ENCODE assay signal across 19 mouse cellular contexts in genomic region chr1:162312621-162313020, GRCm38 (mm10).
DNase-seq lines count a peak whose midpoint lies in the region; ATAC-seq lines count a peak whose summit lies in the region.
"Had no signal": no experiment of that assay in that cellular context is flagged by ENCODE, and none has a peak within 500 bp of the region (broad histone marks: within the 10 kb centered on the region; RNA-seq: fewer than 3 reads in every experiment).

No protein-coding gene starts in this region.

- no peak overlapping the region for H3K4me2 ChIP-seq in midbrain, embryonic 11.5 days
- no peak overlapping the region for H3K4me2 ChIP-seq in embryonic facial prominence, embryonic 15.5 days (replicated peaks)
- no peak overlapping the region for H3K4me2 ChIP-seq in limb, embryonic 15.5 days

- WGBS in midbrain, embryonic 10.5 days: 89% methylated on average over 2 of the region's 2 CpGs
- WGBS in midbrain, embryonic 11.5 days: 85% methylated on average over 2 of the region's 2 CpGs
- WGBS in embryonic facial prominence, embryonic 15.5 days: 30% methylated on average over 2 of the region's 2 CpGs
- 57% methylated on average over 2 of the region's 2 CpGs for WGBS in limb, embryonic 15.5 days

- H3K4me1 ChIP-seq in midbrain, embryonic 10.5 days: peaks cover 19% of the 10 kb centered on the region; the same call in 1 of the 2 replicates
- no peaks in the 10 kb centered on the region; the same call in 1 of the 2 replicates for H3K4me1 ChIP-seq in midbrain, embryonic 11.5 days (ENCODE audit: control insufficient read depth, insufficient read depth, low read length)
- H3K4me1 ChIP-seq in embryonic facial prominence, embryonic 15.5 days: peaks cover 21% of the 10 kb centered on the region
- H3K4me1 ChIP-seq in limb, embryonic 15.5 days: peaks cover 29% of the 10 kb centered on the region
- H3K4me1 ChIP-seq: heart, embryonic 15.5 days; hindbrain, embryonic 15.5 days had no signal

- H3K27me3 ChIP-seq in midbrain, embryonic 10.5 days (ENCODE audit: low read depth, poor library complexity, severe bottlenecking): no peaks in the 10 kb centered on the region
- H3K27me3 ChIP-seq in midbrain, embryonic 11.5 days (ENCODE audit: control insufficient read depth, insufficient read depth, low read length): no peaks in the 10 kb centered on the region
- no peaks in the 10 kb centered on the region for H3K27me3 ChIP-seq in embryonic facial prominence, embryonic 15.5 days
- H3K27me3 ChIP-seq in limb, embryonic 15.5 days: no peaks in the 10 kb centered on the region
- H3K27me3 ChIP-seq: heart, embryonic 15.5 days; hindbrain, embryonic 15.5 days had no signal

- H3K9ac ChIP-seq in midbrain, embryonic 11.5 days (ENCODE audit: low read length): no peak overlapping the region
- no peak overlapping the region for H3K9ac ChIP-seq in embryonic facial prominence, embryonic 15.5 days
- no peak overlapping the region for H3K9ac ChIP-seq in limb, embryonic 15.5 days
- H3K9ac ChIP-seq: heart, embryonic 15.5 days; hindbrain, embryonic 15.5 days had no signal

- H3K9me3 ChIP-seq in midbrain, embryonic 10.5 days (replicated peaks): no peaks in the 10 kb centered on the region
- H3K9me3 ChIP-seq in midbrain, embryonic 11.5 days (ENCODE audit: control insufficient read depth, low read length): no peaks in the 10 kb centered on the region
- no peaks in the 10 kb centered on the region for H3K9me3 ChIP-seq in embryonic facial prominence, embryonic 15.5 days (replicated peaks)
- no peaks in the 10 kb centered on the region for H3K9me3 ChIP-seq in limb, embryonic 15.5 days
- H3K9me3 ChIP-seq: heart, embryonic 15.5 days; hindbrain, embryonic 15.5 days had no signal

- no peak overlapping the region for H3K4me3 ChIP-seq in midbrain, embryonic 10.5 days
- no peak overlapping the region for H3K4me3 ChIP-seq in midbrain, embryonic 11.5 days (ENCODE audit: low read depth, low read length)
- H3K4me3 ChIP-seq in embryonic facial prominence, embryonic 15.5 days (replicated peaks): no peak overlapping the region
- no peak overlapping the region for H3K4me3 ChIP-seq in limb, embryonic 15.5 days
- H3K4me3 ChIP-seq: erythroblast, embryonic 14.5 days; hindbrain, embryonic 15.5 days had no signal

- peak; percentile 16 for DNase-seq in embryo, embryonic 9.5 days (ENCODE audit: extremely low spot score)
- no peak for DNase-seq in embryo, embryonic 11 days
- no peak for DNase-seq in midbrain, embryonic 10.5 days (ENCODE audit: low spot score)
- no peak for DNase-seq in midbrain, embryonic 11.5 days (ENCODE audit: low spot score, missing footprints)
- no peak for DNase-seq in liver
- DNase-seq in lung, postnatal 25 days (ENCODE audit: low spot score): no peak
- DNase-seq: adrenal gland, postnatal 25 days; cerebellum, adult 9-11 months; gastrocnemius, postnatal 10 days; heart, postnatal 36 days; kidney, adult 2 months; kidney, postnatal 10 days; right cerebral cortex, postnatal 4 days had no signal

- H3K36me3 ChIP-seq in midbrain, embryonic 10.5 days: no peaks in the 10 kb centered on the region
- no peaks in the 10 kb centered on the region for H3K36me3 ChIP-seq in midbrain, embryonic 11.5 days (ENCODE audit: control insufficient read depth, insufficient read depth, low read length)
- no peaks in the 10 kb centered on the region for H3K36me3 ChIP-seq in embryonic facial prominence, embryonic 15.5 days
- H3K36me3 ChIP-seq in limb, embryonic 15.5 days: no peaks in the 10 kb centered on the region
- H3K36me3 ChIP-seq: heart, embryonic 15.5 days had no signal

- no peak for ATAC-seq in midbrain, embryonic 11.5 days (ENCODE audit: low FRiP score)
- no peak for ATAC-seq in embryonic facial prominence, embryonic 15.5 days (ENCODE audit: insufficient number of reproducible peaks, low FRiP score, low TSS enrichment, low read depth)
- no peak for ATAC-seq in limb, embryonic 15.5 days (ENCODE audit: insufficient number of reproducible peaks, low FRiP score, low TSS enrichment, low read depth)

- 0 out of 2 replicates have a peak overlapping the region, but pooled peaks have one; percentile 59 for H3K27ac ChIP-seq in midbrain, embryonic 10.5 days (replicated peaks)
- H3K27ac ChIP-seq in midbrain, embryonic 11.5 days (ENCODE audit: low read depth, low read length): no peak overlapping the region
- H3K27ac ChIP-seq in embryonic facial prominence, embryonic 15.5 days (replicated peaks): peak overlapping the region; percentile 78
- H3K27ac ChIP-seq in limb, embryonic 15.5 days: peak overlapping the region; percentile 79
- H3K27ac ChIP-seq: heart, embryonic 15.5 days; hindbrain, embryonic 15.5 days; macrophage had no signal
